Mouse (Mus musculus) heart, postnatal 0 days (tissue): ENCODE results near the gene Slc23a2. TPM values are rescaled to one million over a fixed set of nuclear protein-coding genes. Genes with fewer than 3 reads are reported as not detected.

Experiments
- ATAC-seq: fragments of 200-750 bp; cut with Nextera tagmentation; 2 replicates; pipeline ENCODE4 v1.8.0; 2017; ENCODE audit warnings: low read depth, moderate number of reproducible peaks, moderate library complexity; ENCODE audit not compliant: insufficient read depth
- DNase-seq: peaks from one replicate; pipeline ENCODE4 v3.0.0-alpha.2; 2016; ENCODE audit warnings: low spot score
- H3K27ac ChIP-seq: fragments of 300-500 bp; sonication (generic); 2 replicates; pipeline ENCODE4 v1.5.1; 2014; ENCODE audit warnings: low read depth, mild to moderate bottlenecking
- H3K27me3 ChIP-seq: fragments of 300-500 bp; sonication (generic); 2 replicates; pipeline ENCODE4 v1.6.1; 2014; ENCODE audit warnings: low read length, mixed read lengths; ENCODE audit not compliant: control insufficient read depth, insufficient read depth
- H3K36me3 ChIP-seq: fragments of 300-500 bp; sonication (generic); replicated peaks from 2 replicates; pipeline ENCODE4 v1.6.1; 2014; ENCODE audit warnings: low read length, mixed read lengths; ENCODE audit not compliant: control insufficient read depth, insufficient read depth
- H3K4me1 ChIP-seq: fragments of 300-500 bp; sonication (generic); 2 replicates; pipeline ENCODE4 v1.6.1; 2014; ENCODE audit warnings: antibody characterized with exemption; ENCODE audit not compliant: control insufficient read depth, insufficient read depth
- H3K4me2 ChIP-seq: fragments of 300-500 bp; sonication (generic); 2 replicates; pipeline ENCODE4 v1.6.1; 2014; ENCODE audit warnings: low read depth, mild to moderate bottlenecking, low read length, moderate library complexity
- H3K4me3 ChIP-seq: fragments of 300-500 bp; sonication (generic); 2 replicates; pipeline ENCODE4 v1.5.1; 2014; ENCODE audit warnings: low read depth, low read length
- H3K9ac ChIP-seq: fragments of 300-500 bp; sonication (generic); replicated peaks from 2 replicates; pipeline ENCODE4 v1.6.1; 2014; ENCODE audit warnings: low read depth, low read length, mixed read lengths
- H3K9me3 ChIP-seq: fragments of 300-500 bp; sonication (generic); replicated peaks from 2 replicates; pipeline ENCODE4 v1.6.1; 2016; ENCODE audit warnings: low read length; ENCODE audit not compliant: control insufficient read depth
- CTCF ChIP-seq: IDR thresholded peaks from 2 replicates; pipeline ENCODE4 v1.5.1; 2016; ENCODE audit warnings: antibody characterized with exemption, control low read depth, low read depth
- EP300 ChIP-seq: IDR thresholded peaks from 2 replicates; pipeline ENCODE4 v1.6.1; 2016; ENCODE audit warnings: antibody characterized with exemption, low read depth
- WGBS: fragments of 180-500 bp; shearing (Covaris S2); extraction: QIAGEN DNeasy Blood & Tissue Kit; methylation state at CpG from one replicate; pipeline ENCODE4 v1.1.7; 2014; 5-methylcytosine and 5-hydroxymethylcytosine counted together
- polyA plus RNA-seq: library from polyadenylated mRNA; unstranded; fragments of >200 nt; fragmentation: Nextera tagmentation; extraction: Ambion mirVana; gene quantifications from 2 replicates; pipeline ENCODE4 v1.2.1, GENCODE M21; 2015
- total RNA-seq: library from RNA; depleted of rRNA; stranded (reverse); fragments of >200 nt; gene quantifications from 2 replicates; pipeline ENCODE4 v1.2.3, GENCODE M21; 2014; ENCODE audit warnings: low replicate concordance

The Slc23a2 gene
- total and polyA plus RNA-seq, 2 experiments from 2014 or later, result 8.6 to 13.9 TPM

DNA sequence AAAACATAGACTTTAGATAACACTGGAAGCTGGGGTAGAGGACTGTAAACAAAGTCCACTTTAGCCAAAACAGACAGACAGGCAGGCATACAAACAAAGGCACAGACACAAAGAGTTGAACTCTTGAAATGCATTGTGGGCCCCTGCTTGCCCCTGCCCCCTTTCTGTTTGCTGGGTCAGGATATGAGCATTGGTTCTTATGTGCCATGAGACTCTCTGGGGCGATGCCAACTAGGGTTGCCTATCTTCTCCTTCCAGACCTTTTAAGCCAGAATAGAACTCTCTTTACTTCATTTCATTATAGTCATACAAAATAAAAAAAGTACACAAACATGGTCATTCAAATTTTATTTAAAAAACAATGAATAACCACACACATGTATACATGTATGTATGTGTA lies 51.6 kb downstream of the Slc23a2 start:
- no peak overlapping the region for H3K4me3 ChIP-seq
- WGBS, result 91% methylated on average over 1 of the region's 1 CpGs

DNA sequence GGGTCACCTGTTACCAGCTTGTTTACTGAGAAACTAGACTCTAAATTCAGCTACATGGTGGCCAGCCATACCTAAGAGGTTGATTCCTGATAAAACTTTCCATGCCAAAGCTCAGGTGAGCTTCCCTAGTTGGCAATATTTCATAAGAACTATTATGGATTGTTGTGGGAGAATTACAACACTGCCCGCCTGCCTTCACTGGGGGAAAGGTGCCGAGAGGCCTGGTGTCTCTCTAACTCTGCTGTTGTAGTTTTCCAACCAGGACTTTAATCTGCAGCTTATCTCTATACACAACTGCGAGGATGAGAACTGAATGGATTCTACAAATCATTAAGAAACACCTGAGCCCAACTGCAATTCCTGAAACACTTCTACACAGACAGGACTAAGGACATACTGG lies 52.2 kb downstream of the Slc23a2 start:
- Histone ChIP-seq H3K4me3 (no peak overlapping the region), H3K36me3 (peaks cover 23% of the 10 kb centered on the region; the same call in 1 of the 2 replicates), H3K9ac (no peak overlapping the region), H3K27me3 (no peaks in the 10 kb centered on the region), H3K9me3 (no peaks in the 10 kb centered on the region), H3K27ac (no peak overlapping the region), H3K4me1 (peaks cover 8% of the 10 kb centered on the region; the same call in 1 of the 2 replicates), H3K4me2 (no peak overlapping the region)
- no peak for ATAC-seq
- TF ChIP-seq CTCF, result no peak
- no peak for TF ChIP-seq EP300
- 68% methylated on average over 3 of the region's 3 CpGs for WGBS
- no peak for DNase-seq

More for the DNA sequence above, 51.6 kb downstream of the Slc23a2 start:
- Histone ChIP-seq H3K27ac (no peak overlapping the region), H3K9me3 (no peaks in the 10 kb centered on the region), H3K27me3 (no peaks in the 10 kb centered on the region), H3K9ac (no peak overlapping the region), H3K4me2 (no peak overlapping the region), H3K4me1 (peaks cover 8% of the 10 kb centered on the region; the same call in 1 of the 2 replicates), H3K36me3 (peaks cover 22% of the 10 kb centered on the region; the same call in 1 of the 2 replicates)
- TF ChIP-seq CTCF, result no peak
- no peak for TF ChIP-seq EP300
- ATAC-seq (no peak), DNase-seq (no peak)

DNA sequence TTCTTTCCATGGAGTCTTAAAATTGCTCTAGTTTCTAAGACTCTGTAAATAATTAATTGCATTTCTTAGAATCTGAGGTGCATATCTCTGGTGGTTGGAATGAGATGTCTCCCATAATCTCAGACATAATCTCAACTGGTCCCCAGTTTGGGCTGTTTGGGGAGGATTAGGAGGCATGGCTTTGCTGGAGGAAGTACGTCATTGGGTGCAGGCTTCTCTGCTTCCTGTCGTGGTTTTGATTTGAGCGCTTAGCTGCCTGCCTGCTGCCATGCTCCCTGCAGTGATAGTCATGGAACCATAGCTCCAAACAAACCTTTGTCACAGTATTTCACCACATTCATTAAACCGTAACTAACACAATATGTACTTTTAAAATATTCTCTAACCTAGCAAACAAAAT lies 53.2 kb downstream of the Slc23a2 start:
- Histone ChIP-seq H3K9ac (no peak overlapping the region), H3K36me3 (peaks cover 31% of the 10 kb centered on the region; the same call in 1 of the 2 replicates), H3K9me3 (no peaks in the 10 kb centered on the region), H3K27me3 (no peaks in the 10 kb centered on the region), H3K27ac (no peak overlapping the region), H3K4me3 (no peak overlapping the region), H3K4me2 (no peak overlapping the region), H3K4me1 (peaks cover 8% of the 10 kb centered on the region; the same call in 1 of the 2 replicates)
- TF ChIP-seq CTCF (no peak), EP300 (no peak)
- 79% methylated on average over 4 of the region's 4 CpGs for WGBS
- ATAC-seq (no peak), DNase-seq (no peak)

DNA sequence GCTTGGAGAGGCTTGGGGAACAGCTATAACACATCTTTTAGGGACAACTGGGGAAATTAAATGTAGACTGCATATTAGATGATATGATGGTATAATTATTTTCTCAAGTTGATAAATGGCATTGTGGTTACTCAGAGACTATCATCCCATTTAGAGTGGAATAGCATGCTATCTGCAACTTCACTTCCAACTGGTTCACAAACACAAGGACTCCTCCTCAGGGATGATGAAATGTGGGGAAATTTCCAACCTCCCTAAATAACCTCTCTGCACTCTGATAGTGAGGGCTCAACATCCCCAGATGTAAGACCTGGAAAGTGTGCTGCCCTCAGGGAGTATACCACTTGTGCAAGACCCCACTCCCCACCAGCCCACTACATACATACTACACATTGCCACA lies 60.1 kb downstream of the Slc23a2 start:
- no peak overlapping the region for H3K9ac ChIP-seq
- H3K27ac ChIP-seq, result no peak overlapping the region
- no peaks in the 10 kb centered on the region for H3K9me3 ChIP-seq
- no peak for TF ChIP-seq EP300
- no peak for TF ChIP-seq CTCF
- H3K4me3 ChIP-seq, result no peak overlapping the region
- peaks cover 32% of the 10 kb centered on the region; the same call in 1 of the 2 replicates for H3K36me3 ChIP-seq
- no peak overlapping the region for H3K4me2 ChIP-seq
- no peaks in the 10 kb centered on the region for H3K27me3 ChIP-seq
- DNase-seq (no peak), ATAC-seq (no peak)
- H3K4me1 ChIP-seq, result peaks cover 1% of the 10 kb centered on the region; the same call in 1 of the 2 replicates

DNA sequence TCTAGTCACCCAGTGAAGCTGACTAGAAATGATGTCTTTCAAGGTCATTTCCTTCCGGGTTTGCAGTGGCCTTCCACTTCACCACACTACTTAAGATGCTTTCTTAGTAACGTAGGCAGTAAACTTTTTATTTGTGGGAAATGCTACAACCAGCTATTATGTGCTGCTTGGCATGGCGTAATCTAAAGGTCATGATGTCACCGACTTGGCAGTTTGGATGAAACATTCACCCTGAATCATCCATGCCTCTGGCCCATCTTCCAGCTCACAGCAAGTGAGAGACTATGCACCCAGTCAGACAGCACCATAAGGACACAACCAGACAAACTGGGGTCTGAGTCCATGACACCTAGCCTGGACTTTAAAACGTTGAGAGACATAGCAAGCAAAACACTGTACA lies 60.5 kb downstream of the Slc23a2 start:
- Histone ChIP-seq H3K4me3 (no peak overlapping the region), H3K27me3 (no peaks in the 10 kb centered on the region), H3K27ac (no peak overlapping the region), H3K9ac (no peak overlapping the region), H3K36me3 (peaks cover 32% of the 10 kb centered on the region; the same call in 1 of the 2 replicates), H3K4me2 (no peak overlapping the region), H3K4me1 (peaks cover 5% of the 10 kb centered on the region; the same call in 1 of the 2 replicates), H3K9me3 (no peaks in the 10 kb centered on the region)
- TF ChIP-seq EP300 (no peak), CTCF (no peak)
- DNase-seq (no peak), ATAC-seq (no peak)
- WGBS, result 76% methylated on average over 5 of the region's 5 CpGs

DNA sequence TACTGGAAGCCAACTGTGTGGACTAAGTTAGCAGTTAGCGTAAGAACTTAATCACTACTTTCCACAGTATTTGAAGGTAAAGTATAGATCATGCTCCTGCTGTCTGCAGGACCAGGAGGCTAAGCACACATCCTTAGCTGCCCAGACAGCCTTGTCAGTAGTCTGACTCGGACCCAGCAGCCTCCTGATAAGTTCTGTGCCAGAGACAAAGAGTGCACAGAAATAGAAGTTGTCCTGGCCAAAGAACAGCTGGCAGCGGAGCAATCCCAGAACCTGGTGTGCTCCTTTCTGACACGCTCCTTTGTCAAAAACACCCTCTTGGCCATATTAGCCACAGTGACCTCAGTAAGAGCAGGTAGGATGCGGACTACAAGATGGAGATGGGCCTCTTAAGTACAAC lies 65.8 kb downstream of the Slc23a2 start:
- Histone ChIP-seq H3K27ac (peak overlapping the region; percentile 51), H3K4me1 (peaks cover 24% of the 10 kb centered on the region), H3K27me3 (no peaks in the 10 kb centered on the region), H3K4me2 (no peak overlapping the region), H3K4me3 (no peak overlapping the region), H3K9ac (no peak overlapping the region), H3K9me3 (no peaks in the 10 kb centered on the region), H3K36me3 (peaks cover 25% of the 10 kb centered on the region)
- 29% methylated on average over 5 of the region's 5 CpGs for WGBS
- ATAC-seq (peak; percentile 84), DNase-seq (peak; percentile 58)
- TF ChIP-seq EP300 (peak; percentile 34; the same call in 1 of the 2 replicates), CTCF (no peak)
